Mouse (Mus musculus): ENCODE measurements around the gene Adamts10. TPM values are rescaled to one million over a fixed set of nuclear protein-coding genes. Genes with fewer than 3 reads are reported as not detected.

Gene Adamts10
- total RNA-seq, 4 experiments from 2014 or later = 10.9 to 14.0 (median 11.9) TPM

DNA sequence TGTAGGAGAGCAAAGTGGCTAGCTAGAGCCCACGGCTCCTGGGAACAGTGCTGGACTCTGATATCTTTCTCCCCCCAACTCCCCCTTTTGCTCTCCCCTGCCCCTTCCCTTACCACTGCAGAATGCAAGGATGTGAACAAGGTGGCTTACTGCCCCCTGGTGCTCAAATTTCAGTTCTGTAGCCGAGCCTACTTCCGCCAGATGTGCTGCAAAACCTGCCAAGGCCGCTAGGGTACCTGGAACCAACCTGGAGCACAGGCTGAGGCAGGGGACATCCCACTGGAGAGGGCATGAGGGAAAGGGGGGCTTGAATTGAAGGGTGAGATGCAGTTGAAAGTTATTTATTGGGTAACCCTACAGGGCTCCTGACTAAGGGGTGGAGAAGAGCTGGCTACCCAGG lies 29.0 kb downstream of the Adamts10 start:
- DNase-seq (ENCODE audit: low spot score) = no peak

DNA sequence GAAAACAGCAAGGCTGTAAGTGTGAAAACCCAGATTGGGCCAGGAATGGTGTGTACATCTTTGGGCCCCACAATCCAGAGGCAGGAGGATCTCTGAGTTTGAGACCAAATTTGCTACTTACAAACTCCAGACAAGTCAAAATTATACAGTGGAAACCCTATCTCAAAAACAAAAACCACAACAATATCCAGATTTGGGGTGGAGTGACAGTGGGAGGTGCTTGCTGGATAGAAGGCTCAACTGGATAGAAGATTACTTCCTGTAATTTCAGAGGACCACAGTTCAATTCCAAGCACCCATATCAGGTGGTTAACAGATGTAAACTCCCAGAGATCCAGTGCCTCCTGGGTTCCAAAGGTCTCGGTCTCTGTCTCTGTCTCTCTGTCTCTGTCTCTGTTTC lies 30.5 kb downstream of the Adamts10 start:
- DNase-seq (ENCODE audit: low spot score) = no peak

DNA sequence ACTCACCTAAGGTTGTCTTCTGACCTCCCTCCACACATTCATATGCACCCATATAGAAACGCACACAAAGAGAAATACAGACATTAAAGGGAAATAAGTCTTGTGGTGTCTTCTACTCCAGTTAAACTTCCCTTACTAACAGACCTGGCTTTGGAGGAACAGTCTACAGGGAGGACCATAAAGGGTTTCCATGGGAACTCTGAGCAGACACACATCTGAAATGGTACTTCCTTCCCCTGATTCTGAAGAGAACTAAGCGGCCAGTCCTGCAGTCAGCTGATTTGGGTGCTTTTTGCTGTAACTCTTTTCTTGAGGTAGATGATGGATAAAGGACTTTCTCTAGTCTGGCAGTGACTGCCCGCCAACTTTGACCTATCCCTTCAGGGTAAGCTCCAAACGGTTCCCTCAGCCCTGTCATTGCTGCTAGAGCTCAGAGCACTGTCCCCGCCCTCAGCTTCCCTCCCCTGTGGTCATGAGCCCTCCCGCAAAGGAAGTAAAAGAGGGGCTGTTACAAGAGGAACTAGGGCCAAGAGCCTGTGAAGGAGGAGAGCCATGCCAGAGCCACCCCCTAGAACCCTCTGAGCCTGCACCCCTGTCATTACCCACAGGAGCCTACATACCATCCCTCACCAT lies 31.3 kb downstream of the Adamts10 start, which contains the start of gene Myo1f:
TSS of gene Myo1f (plus strand) at position 485 of the 633 bp plus-strand sequence.
- DNase-seq (ENCODE audit: low spot score) = peak; percentile 41

DNA sequence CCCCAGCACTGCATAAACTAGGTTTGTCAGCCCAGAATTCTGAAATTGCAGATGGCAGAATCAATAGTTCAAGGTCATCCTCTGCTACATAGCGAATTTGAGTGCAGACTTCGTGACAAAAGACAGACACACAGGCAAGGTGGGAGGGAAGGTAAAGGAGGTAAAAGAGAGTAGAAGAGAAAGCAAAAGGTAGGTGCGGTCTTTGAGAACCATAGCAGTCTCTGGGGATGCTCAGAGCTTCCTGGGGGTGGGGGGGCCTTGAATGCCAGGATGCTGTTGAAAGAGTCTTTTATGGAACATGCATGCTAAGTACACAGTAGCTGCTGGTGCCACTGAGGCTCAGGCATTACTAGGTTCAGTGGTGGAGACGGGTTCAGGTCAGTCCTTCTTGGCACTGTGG lies 33.9 kb downstream of the Adamts10 start:
- no peak for DNase-seq (ENCODE audit: low spot score)

GRCm38 (mm10) chr17:33563527-33564076 lies 39.6 kb downstream of the Adamts10 start:
- peak; percentile 19 for DNase-seq (ENCODE audit: low spot score)

- DNase-seq (ENCODE audit: low spot score) = no peak
These were observed 40.6 kb downstream of the Adamts10 start for GRCm38 (mm10) chr17:33564599-33564998.

DNA sequence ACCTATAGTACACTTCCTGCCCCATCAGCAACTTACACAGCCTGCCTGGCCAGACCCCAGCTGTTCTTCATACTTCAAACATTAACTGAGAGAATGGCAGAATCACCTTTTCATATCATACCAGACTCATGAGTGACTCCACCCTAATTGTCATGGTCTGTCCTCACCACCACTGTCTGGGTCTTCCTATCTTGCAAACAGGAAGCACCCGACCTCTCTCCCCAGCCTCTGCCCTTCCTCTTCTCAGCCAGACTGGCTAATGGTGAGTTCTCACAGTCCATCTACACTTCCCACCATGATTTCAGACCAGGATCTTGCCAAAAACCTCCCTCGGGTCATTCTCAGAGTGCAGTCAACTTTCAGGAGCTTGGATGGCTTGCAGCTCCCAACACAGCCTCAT lies 42.2 kb downstream of the Adamts10 start:
- DNase-seq (ENCODE audit: low spot score) = no peak

DNA sequence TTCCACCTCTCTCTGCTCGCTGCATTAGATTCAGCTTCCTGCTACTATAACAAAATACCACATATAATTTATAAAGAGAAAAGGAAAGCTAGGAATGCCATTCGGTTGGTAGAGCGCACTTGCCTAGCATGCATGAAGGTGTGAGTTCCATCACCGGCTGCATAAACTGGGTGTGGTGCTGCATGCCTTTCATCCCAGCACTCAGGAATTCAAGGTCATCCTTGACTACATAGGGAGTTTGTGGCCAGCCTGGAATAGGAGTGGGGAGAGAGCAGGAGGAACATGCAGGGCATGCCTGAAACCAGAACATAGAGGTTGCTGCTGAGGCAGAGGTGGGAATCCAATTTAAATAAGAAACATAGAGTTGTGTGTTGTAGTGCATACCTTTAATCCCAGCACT lies 60.1 kb downstream of the Adamts10 start:
- DNase-seq (ENCODE audit: low spot score) = no peak

DNA sequence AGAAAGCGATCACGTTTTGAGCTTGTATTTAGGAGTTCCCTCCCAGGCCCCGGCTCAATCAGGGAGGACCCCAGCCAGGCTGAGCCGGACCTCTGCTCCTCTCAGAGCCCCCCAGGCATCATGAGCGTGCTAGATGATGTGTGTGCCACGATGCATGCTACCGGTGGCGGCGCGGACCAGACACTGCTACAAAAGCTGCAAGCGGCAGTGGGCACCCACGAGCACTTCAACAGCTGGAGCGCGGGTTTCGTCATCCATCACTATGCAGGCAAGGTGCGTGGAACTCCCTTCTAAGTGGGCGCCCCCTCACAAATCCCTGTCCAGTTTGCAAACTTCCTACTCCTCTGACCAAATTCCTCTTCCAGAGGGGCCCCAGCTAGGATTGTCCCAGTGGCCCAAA lies 62.0 kb downstream of the Adamts10 start:
- DNase-seq (ENCODE audit: low spot score) = no peak

DNA sequence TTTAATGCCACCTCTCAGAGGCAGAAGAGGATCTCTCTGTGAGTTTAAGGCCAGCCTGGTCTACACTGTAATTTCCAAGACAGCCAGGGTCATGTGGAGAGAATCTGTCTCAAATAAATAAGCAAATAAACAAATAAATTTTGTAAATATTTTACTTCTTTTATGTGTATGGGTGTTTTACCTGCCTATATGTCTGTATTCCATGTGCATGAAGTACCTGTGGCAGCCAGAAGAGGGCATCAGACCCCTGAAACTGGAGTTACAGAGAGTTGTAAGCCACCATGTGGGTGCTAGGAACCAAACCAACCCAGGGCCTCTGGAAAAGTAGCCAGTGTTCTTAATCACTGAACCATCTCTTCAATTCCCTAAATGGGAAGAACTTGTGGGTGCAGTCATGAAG lies 73.3 kb downstream of the Adamts10 start:
- DNase-seq (ENCODE audit: low spot score) = no peak

GRCm38 (mm10) chr17:33598506-33598905 lies 74.5 kb downstream of the Adamts10 start:
- no peak for DNase-seq (ENCODE audit: low spot score)

- no peak for DNase-seq (ENCODE audit: low spot score)
These were observed 76.0 kb downstream of the Adamts10 start for GRCm38 (mm10) chr17:33599836-33600475.

DNA sequence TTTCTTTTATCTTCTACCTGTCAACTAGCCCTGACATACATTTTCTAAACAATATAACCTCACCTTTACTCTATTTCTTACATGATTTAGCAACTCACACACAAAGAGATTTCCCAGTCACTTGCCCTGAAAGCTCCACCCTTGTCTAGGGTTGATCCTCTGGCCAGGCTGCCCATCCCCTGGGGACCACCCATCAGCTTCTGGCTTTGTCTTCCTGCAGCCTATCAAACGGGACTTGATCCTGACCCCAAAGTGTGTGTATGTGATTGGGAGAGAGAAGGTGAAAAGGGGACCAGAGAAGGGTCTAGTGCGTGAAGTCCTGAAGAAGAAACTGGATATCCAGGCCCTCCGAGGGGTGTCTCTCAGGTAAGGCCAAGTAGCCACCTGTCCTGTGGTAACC lies 76.8 kb downstream of the Adamts10 start:
- no peak for DNase-seq (ENCODE audit: low spot score)

DNA sequence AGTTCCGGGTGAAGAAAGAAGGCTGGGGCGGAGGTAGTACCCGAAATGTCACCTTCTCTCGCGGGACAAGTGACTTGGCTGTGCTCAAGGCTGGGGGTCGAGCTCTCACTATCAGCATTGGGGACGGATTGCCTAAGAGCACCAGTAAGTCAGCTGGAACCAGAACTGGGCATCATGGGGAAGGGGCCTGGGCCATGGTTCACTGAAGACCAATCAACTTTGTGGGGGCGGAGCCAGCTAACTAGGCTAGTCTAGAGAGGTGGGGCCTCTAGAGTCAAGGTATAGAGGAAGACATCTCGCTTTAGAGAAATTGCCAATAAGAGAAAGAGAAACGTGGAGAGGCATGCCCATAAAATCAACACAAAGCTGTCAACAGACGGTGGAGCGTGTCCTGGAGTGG lies 77.9 kb downstream of the Adamts10 start:
- no peak for DNase-seq (ENCODE audit: low spot score)

Other genes with a start within 250 kb of the Adamts10 start
- gene Zfp955b, start 234.7 kb upstream of the Adamts10 start, total RNA-seq (2022) = 10 to 100 TPM in 3 of 4 experiments, 1 to 10 TPM in 1; 9.9 to 11.3 (median 10.3) TPM
- gene Zfp81, start 165.3 kb upstream of the Adamts10 start, total RNA-seq (2022) = 1 to 10 TPM; 4.1 to 6.0 (median 4.5) TPM
- gene Zfp101, start 129.6 kb upstream of the Adamts10 start, total RNA-seq (2022) = 1 to 10 TPM; 3.0 to 6.1 (median 5.3) TPM
- not detected for gene Actl9, start 91.3 kb upstream of the Adamts10 start, total RNA-seq (2022)
- gene Myo1f, start 31.5 kb downstream of the Adamts10 start, total RNA-seq (2022) = 1 to 10 TPM; 1.2 to 2.7 (median 1.4) TPM
- 10 to 100 TPM in 1 of 4 experiments, 1 to 10 TPM in 3; 7.0 to 11.4 (median 8.8) TPM for gene Zfp414, start 104.9 kb downstream of the Adamts10 start, total RNA-seq (2022)
- gene Pram1, start 113.9 kb downstream of the Adamts10 start, total RNA-seq (2022) = under 1 TPM in 2 of 4 experiments, not detected in 2; 0.27 to 0.31 TPM
- 10 to 100 TPM; 76.0 to 96.9 (median 84.0) TPM for gene Hnrnpm, start 162.7 kb downstream of the Adamts10 start, total RNA-seq (2022)
- 100 to 1,000 TPM; 126 to 160 (median 136) TPM for gene March2, start 194.5 kb downstream of the Adamts10 start, total RNA-seq (2022)
- 100 to 1,000 TPM; 248 to 275 (median 267) TPM for gene Rab11b, start 236.3 kb downstream of the Adamts10 start, total RNA-seq (2022)